Mouse (Mus musculus): ENCODE data around the gene Dse. TPM values are rescaled to one million over a fixed set of nuclear protein-coding genes. Genes with fewer than 3 reads are reported as not detected.

Gene Dse
- polyA plus RNA-seq, 1 experiment from 2014 or later, result 8.3 TPM

DNA sequence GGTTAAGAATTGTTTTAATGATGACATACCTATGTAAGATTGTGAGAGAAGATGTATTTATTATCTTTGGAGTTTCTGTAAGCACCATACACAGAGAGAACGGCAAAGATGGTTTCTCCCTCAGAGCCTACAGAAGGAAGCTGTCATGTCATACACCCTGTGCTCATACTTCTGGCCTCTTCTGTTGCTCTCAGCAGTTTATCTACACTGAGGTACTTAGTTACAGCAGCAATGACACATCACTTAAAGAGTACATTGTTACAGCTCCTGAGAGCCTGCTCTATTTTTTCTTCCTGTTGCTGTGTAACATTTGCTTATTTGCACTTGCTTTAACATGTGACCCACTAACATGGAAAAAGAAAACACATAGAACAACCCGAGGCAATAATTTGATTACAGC lies 40.5 kb downstream of the Dse start:
- WGBS, result 71% methylated on average over 2 of the region's 2 CpGs

DNA sequence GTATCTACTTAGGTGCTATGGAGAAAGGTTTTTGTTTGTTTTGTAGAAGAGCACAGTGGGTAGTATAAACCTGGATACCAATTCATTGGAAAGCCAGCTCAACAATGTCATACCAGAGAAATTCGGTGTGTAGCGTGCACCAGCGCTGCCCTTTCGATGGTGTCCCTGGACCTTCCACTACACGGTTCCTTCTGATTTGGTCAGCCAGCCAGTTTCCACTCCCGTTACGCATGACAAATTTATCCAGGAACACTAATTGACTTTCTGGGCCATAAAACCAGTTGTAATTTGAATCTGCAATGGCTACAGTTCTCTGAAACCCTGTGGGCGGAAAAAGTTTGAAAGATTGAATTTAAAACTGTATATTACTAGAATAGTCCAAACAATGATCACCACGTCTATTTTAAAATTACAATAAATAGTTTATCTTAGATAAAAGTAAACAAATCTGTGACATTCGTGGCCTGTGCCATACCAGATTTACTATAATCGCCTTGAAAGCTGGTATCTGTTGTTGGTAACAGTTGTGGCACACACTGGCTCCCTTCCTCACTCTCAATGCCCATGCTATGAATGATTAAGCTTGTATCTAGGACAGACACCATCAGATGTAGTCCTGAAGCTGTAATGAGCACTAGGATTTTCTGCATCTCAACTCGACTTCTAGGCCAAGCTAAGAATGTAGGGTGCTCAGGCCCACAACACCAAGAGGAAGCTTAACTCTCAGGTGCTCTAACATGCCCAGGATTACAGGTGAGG lies 51.5 kb downstream of the Dse start:
- H3K9ac ChIP-seq (ENCODE audit: low read length), result no peak overlapping the region
- H3K27me3 ChIP-seq (ENCODE audit: control insufficient read depth, insufficient read depth, low read length), result no peaks in the 10 kb centered on the region
- H3K4me3 ChIP-seq (ENCODE audit: low read depth, low read length), result no peak overlapping the region
- H3K36me3 ChIP-seq (ENCODE audit: control insufficient read depth, insufficient read depth, low read length), result peaks cover 4% of the 10 kb centered on the region; the same call in 1 of the 2 replicates
- no peak for TF ChIP-seq CTCF (IDR thresholded peaks at IDR 0.05; ENCODE audit: low read depth)
- TF ChIP-seq EP300 (optimal IDR thresholded peaks at IDR 0.05), result no peak
- H3K4me2 ChIP-seq (replicated peaks; ENCODE audit: low read depth), result no peak overlapping the region
- H3K27ac ChIP-seq (replicated peaks), result no peak overlapping the region
- WGBS, result 77% methylated on average over 12 of the region's 12 CpGs
- no peaks in the 10 kb centered on the region for H3K9me3 ChIP-seq (ENCODE audit: control insufficient read depth, low read length)
- DNase-seq (ENCODE audit: low spot score) (no peak), ATAC-seq (ENCODE audit: low FRiP score, low TSS enrichment) (no peak)
- H3K4me1 ChIP-seq (replicated peaks; ENCODE audit: control insufficient read depth, insufficient read depth), result no peaks in the 10 kb centered on the region

More for the DNA sequence above, 40.5 kb downstream of the Dse start:
- Histone ChIP-seq H3K4me2 (replicated peaks; ENCODE audit: low read depth) (no peak overlapping the region), H3K4me1 (replicated peaks; ENCODE audit: control insufficient read depth, insufficient read depth) (no peaks in the 10 kb centered on the region), H3K27ac (replicated peaks) (no peak overlapping the region), H3K36me3 (ENCODE audit: control insufficient read depth, insufficient read depth, low read length) (no peaks in the 10 kb centered on the region), H3K4me3 (ENCODE audit: low read depth, low read length) (no peak overlapping the region), H3K9ac (ENCODE audit: low read length) (no peak overlapping the region), H3K9me3 (ENCODE audit: control insufficient read depth, low read length) (no peaks in the 10 kb centered on the region), H3K27me3 (ENCODE audit: control insufficient read depth, insufficient read depth, low read length) (no peaks in the 10 kb centered on the region)
- ATAC-seq (ENCODE audit: low FRiP score, low TSS enrichment) (no peak), DNase-seq (ENCODE audit: low spot score) (no peak)
- TF ChIP-seq CTCF (IDR thresholded peaks at IDR 0.05; ENCODE audit: low read depth) (no peak), EP300 (optimal IDR thresholded peaks at IDR 0.05) (no peak)

DNA sequence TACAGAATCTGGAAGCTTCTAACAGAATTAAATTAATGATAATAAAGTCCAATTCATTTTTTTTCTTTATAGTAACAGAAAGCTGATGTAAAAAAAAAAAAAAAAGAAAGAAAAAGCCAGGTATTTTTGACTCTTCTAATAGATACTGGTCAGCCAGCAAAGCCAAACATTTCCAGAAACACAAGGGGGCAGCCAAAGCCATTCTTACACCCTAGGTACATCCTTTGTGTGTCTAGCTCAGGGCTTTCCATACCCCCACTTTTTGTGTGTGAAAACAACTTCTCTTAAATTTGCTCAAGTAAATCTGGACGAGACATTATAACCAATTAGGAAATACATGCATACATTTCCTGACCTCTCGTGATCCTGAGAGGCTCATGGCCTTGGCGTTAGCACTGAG lies 55.7 kb downstream of the Dse start:
- H3K4me1 ChIP-seq (replicated peaks; ENCODE audit: control insufficient read depth, insufficient read depth), result no peaks in the 10 kb centered on the region
- peaks cover 4% of the 10 kb centered on the region; the same call in 1 of the 2 replicates for H3K36me3 ChIP-seq (ENCODE audit: control insufficient read depth, insufficient read depth, low read length)
- ATAC-seq (ENCODE audit: low FRiP score, low TSS enrichment) (no peak), DNase-seq (ENCODE audit: low spot score) (no peak)
- no peak overlapping the region for H3K4me2 ChIP-seq (replicated peaks; ENCODE audit: low read depth)
- H3K9me3 ChIP-seq (ENCODE audit: control insufficient read depth, low read length), result no peaks in the 10 kb centered on the region
- WGBS, result 73% methylated on average over 3 of the region's 3 CpGs
- H3K4me3 ChIP-seq (ENCODE audit: low read depth, low read length), result no peak overlapping the region
- no peak overlapping the region for H3K27ac ChIP-seq (replicated peaks)
- H3K9ac ChIP-seq (ENCODE audit: low read length), result no peak overlapping the region
- no peaks in the 10 kb centered on the region for H3K27me3 ChIP-seq (ENCODE audit: control insufficient read depth, insufficient read depth, low read length)
- TF ChIP-seq EP300 (optimal IDR thresholded peaks at IDR 0.05) (no peak), CTCF (IDR thresholded peaks at IDR 0.05; ENCODE audit: low read depth) (peak; percentile 64)

DNA sequence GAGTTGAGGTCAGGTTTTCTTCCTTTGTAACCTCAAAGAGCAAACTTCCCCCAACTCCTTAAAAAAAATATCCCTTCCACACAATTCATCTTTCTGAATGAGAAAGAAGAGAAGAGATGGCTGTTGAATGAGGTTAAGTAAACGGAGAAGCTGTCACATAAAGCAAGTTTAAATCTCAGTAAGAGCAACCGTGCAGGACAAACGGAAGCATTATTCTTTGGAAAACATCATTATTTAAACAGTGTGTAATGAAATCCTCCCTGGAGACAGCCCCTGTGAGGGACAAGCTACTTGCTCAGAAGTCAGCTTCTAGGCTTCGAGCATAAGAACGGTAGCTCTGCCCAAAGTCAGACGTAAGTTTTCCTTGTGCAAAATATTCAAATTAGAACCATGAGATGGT lies 57.1 kb downstream of the Dse start:
- H3K4me2 ChIP-seq (replicated peaks; ENCODE audit: low read depth), result no peak overlapping the region
- H3K9ac ChIP-seq (ENCODE audit: low read length), result no peak overlapping the region
- WGBS, result 22% methylated on average over 6 of the region's 6 CpGs
- H3K4me3 ChIP-seq (ENCODE audit: low read depth, low read length), result no peak overlapping the region
- DNase-seq (ENCODE audit: low spot score) (no peak), ATAC-seq (ENCODE audit: low FRiP score, low TSS enrichment) (no peak)
- H3K9me3 ChIP-seq (ENCODE audit: control insufficient read depth, low read length), result no peaks in the 10 kb centered on the region
- no peak for TF ChIP-seq EP300 (optimal IDR thresholded peaks at IDR 0.05)
- H3K27ac ChIP-seq (replicated peaks), result no peak overlapping the region
- H3K27me3 ChIP-seq (ENCODE audit: control insufficient read depth, insufficient read depth, low read length), result no peaks in the 10 kb centered on the region
- no peaks in the 10 kb centered on the region for H3K4me1 ChIP-seq (replicated peaks; ENCODE audit: control insufficient read depth, insufficient read depth)
- H3K36me3 ChIP-seq (ENCODE audit: control insufficient read depth, insufficient read depth, low read length), result peaks cover 4% of the 10 kb centered on the region; the same call in 1 of the 2 replicates

DNA sequence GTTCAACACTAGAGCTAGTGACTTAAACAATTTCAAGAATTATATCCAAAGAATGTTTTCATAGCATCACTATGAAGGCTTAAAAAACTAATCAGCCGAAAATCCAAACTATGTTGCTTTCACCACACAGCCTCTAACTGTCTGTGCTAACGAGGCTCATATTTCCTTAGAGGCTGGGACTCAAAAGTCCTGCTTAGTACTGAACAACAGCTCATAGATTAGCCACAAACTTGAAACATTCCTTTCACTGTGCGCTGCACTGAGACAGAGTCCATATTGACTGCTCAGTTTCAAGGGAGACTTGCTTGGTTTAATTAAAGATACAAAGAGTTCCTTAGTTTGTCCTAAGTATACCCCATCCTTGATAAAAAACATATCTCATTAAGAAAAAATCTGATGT lies 57.7 kb downstream of the Dse start:
- DNase-seq (ENCODE audit: low spot score) (no peak), ATAC-seq (ENCODE audit: low FRiP score, low TSS enrichment) (no peak)
- Histone ChIP-seq H3K9me3 (ENCODE audit: control insufficient read depth, low read length) (no peaks in the 10 kb centered on the region), H3K27me3 (ENCODE audit: control insufficient read depth, insufficient read depth, low read length) (no peaks in the 10 kb centered on the region), H3K4me1 (replicated peaks; ENCODE audit: control insufficient read depth, insufficient read depth) (no peaks in the 10 kb centered on the region), H3K27ac (replicated peaks) (no peak overlapping the region), H3K36me3 (ENCODE audit: control insufficient read depth, insufficient read depth, low read length) (peaks cover 4% of the 10 kb centered on the region; the same call in 1 of the 2 replicates), H3K4me2 (replicated peaks; ENCODE audit: low read depth) (no peak overlapping the region), H3K4me3 (ENCODE audit: low read depth, low read length) (no peak overlapping the region), H3K9ac (ENCODE audit: low read length) (no peak overlapping the region)
- 75% methylated on average over 3 of the region's 3 CpGs for WGBS
- TF ChIP-seq CTCF (IDR thresholded peaks at IDR 0.05; ENCODE audit: low read depth) (no peak), EP300 (optimal IDR thresholded peaks at IDR 0.05) (no peak)

DNA sequence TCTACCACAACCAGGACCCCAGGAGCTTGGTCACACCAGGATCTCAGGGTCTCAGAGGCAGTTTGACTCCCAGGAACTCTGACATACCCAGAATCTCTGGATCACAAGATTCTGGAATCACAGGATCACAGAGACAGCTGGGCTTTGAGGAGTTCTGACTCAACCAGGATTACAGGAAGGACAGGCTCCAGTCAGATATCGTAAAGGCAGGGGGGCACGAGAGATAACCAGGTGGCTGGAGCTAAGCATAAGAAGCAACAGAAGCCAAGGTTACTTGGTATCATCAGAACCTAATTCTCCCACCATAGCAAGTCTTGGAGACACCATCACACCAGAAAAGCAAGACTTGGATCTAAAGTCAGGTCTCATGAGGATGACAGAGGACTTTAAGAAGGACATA lies 65.8 kb downstream of the Dse start:
- WGBS, result 91% methylated on average over 2 of the region's 2 CpGs
- Histone ChIP-seq H3K27ac (replicated peaks) (no peak overlapping the region), H3K9me3 (ENCODE audit: control insufficient read depth, low read length) (no peaks in the 10 kb centered on the region; the same call in 1 of the 2 replicates), H3K4me3 (ENCODE audit: low read depth, low read length) (no peak overlapping the region), H3K9ac (ENCODE audit: low read length) (no peak overlapping the region), H3K4me1 (replicated peaks; ENCODE audit: control insufficient read depth, insufficient read depth) (no peaks in the 10 kb centered on the region), H3K4me2 (replicated peaks; ENCODE audit: low read depth) (no peak overlapping the region), H3K27me3 (ENCODE audit: control insufficient read depth, insufficient read depth, low read length) (no peaks in the 10 kb centered on the region), H3K36me3 (ENCODE audit: control insufficient read depth, insufficient read depth, low read length) (no peaks in the 10 kb centered on the region)
- DNase-seq (ENCODE audit: low spot score), result no peak
- no peak for TF ChIP-seq EP300 (optimal IDR thresholded peaks at IDR 0.05)
- TF ChIP-seq CTCF (IDR thresholded peaks at IDR 0.05; ENCODE audit: low read depth), result no peak
- no peak for ATAC-seq (ENCODE audit: low FRiP score, low TSS enrichment)
